Mouse (Mus musculus): ENCODE measurements around the gene Ywhah.

The Ywhah gene

GRCm38 (mm10) chr5:33018561-33019425 lies at the start of gene Ywhah:
Ywhah (plus strand) TSS chr5:33018816.
- DNase-seq (ENCODE audit: low spot score) = peak; percentile 96

GRCm38 (mm10) chr5:32976541-32976940 lies 42.1 kb upstream of the Ywhah start:
- no peak for DNase-seq (ENCODE audit: low spot score)

- DNase-seq (ENCODE audit: low spot score) = no peak
Measured at GRCm38 (mm10) chr5:32977179-32977578, 41.4 kb upstream of the Ywhah start.

- no peak for DNase-seq (ENCODE audit: low spot score)
Measured at GRCm38 (mm10) chr5:32985379-32985778, 33.2 kb upstream of the Ywhah start.

GRCm38 (mm10) chr5:32987873-32988272 lies 30.7 kb upstream of the Ywhah start:
- DNase-seq (ENCODE audit: low spot score) = no peak

- no peak for DNase-seq (ENCODE audit: low spot score)
Measured at GRCm38 (mm10) chr5:32989959-32990640, 28.5 kb upstream of the Ywhah start.

- DNase-seq (ENCODE audit: low spot score) = peak; percentile 69
Measured at GRCm38 (mm10) chr5:32991152-32991551, 27.5 kb upstream of the Ywhah start.

GRCm38 (mm10) chr5:32994471-32994870 lies 24.1 kb upstream of the Ywhah start:
- no peak for DNase-seq (ENCODE audit: low spot score)

- no peak for DNase-seq (ENCODE audit: low spot score)
Measured at GRCm38 (mm10) chr5:32995756-32996155, 22.9 kb upstream of the Ywhah start.

GRCm38 (mm10) chr5:32996560-32996959 lies 22.1 kb upstream of the Ywhah start:
- no peak for DNase-seq (ENCODE audit: low spot score)

GRCm38 (mm10) chr5:32997686-32998085 lies 20.9 kb upstream of the Ywhah start:
- no peak for DNase-seq (ENCODE audit: low spot score)

- DNase-seq (ENCODE audit: low spot score) = no peak
Measured at GRCm38 (mm10) chr5:32998783-32999182, 19.8 kb upstream of the Ywhah start.

GRCm38 (mm10) chr5:33001111-33001510 lies 17.5 kb upstream of the Ywhah start:
- DNase-seq (ENCODE audit: low spot score) = no peak

GRCm38 (mm10) chr5:33002781-33003180 lies 15.8 kb upstream of the Ywhah start:
- DNase-seq (ENCODE audit: low spot score) = no peak

GRCm38 (mm10) chr5:33003500-33003899 lies 15.1 kb upstream of the Ywhah start:
- DNase-seq (ENCODE audit: low spot score) = no peak

GRCm38 (mm10) chr5:33004110-33004509 lies 14.5 kb upstream of the Ywhah start:
- DNase-seq (ENCODE audit: low spot score) = no peak

GRCm38 (mm10) chr5:33005442-33006145 lies 13.0 kb upstream of the Ywhah start:
- DNase-seq (ENCODE audit: low spot score) = no peak

- no peak for DNase-seq (ENCODE audit: low spot score)
Measured at GRCm38 (mm10) chr5:33006670-33007069, 11.9 kb upstream of the Ywhah start.

GRCm38 (mm10) chr5:33007371-33007770 lies 11.2 kb upstream of the Ywhah start:
- DNase-seq (ENCODE audit: low spot score) = no peak

- no peak for DNase-seq (ENCODE audit: low spot score)
Measured at GRCm38 (mm10) chr5:33009301-33009700, 9.3 kb upstream of the Ywhah start.

- DNase-seq (ENCODE audit: low spot score) = no peak
Measured at GRCm38 (mm10) chr5:33009818-33010812, 8.5 kb upstream of the Ywhah start.
